Mouse (Mus musculus) embryonic fibroblast, embryonic 13.5 days (primary cell): Measurements from ENCODE around the gene H2-Ab1. TPM values are rescaled to one million over a fixed set of nuclear protein-coding genes. Genes with fewer than 3 reads are reported as not detected.
A peak's percentile ranks its signal among the peaks of the same experiment; 100 is the strongest.

ENCODE experiments used
- H3K27ac ChIP-seq: 2 replicates; pipeline ENCODE4 v1.5.1; 2012; ENCODE audit warnings: low read length, control low read depth, inconsistent platforms; ENCODE audit not compliant: insufficient read depth
- H3K4me1 ChIP-seq: 2 replicates; pipeline ENCODE4 v1.6.1; 2011; ENCODE audit warnings: low read length; ENCODE audit not compliant: control insufficient read depth, insufficient read depth
- H3K4me3 ChIP-seq: 2 replicates; pipeline ENCODE4 v1.5.1; 2011; ENCODE audit warnings: mild to moderate bottlenecking, control low read depth, low read length; ENCODE audit not compliant: insufficient read depth
- CTCF ChIP-seq: IDR thresholded peaks from 2 replicates; pipeline ENCODE4 v1.5.1; 2011; ENCODE audit warnings: mild to moderate bottlenecking, control low read depth, low read length, moderate library complexity, borderline replicate concordance; ENCODE audit not compliant: insufficient read depth
- POLR2A ChIP-seq: IDR thresholded peaks from 2 replicates; pipeline ENCODE4 v1.6.1; 2011; ENCODE audit warnings: low read depth, mild to moderate bottlenecking, control low read depth, low read length, moderate library complexity
- polyA plus RNA-seq: library from polyadenylated mRNA; stranded (reverse); fragments of >200 nt; gene quantifications from 2 replicates; pipeline ENCODE4 v1.2.4, GENCODE M21; 2011; ENCODE audit warnings: low read depth; ENCODE audit not compliant: missing spikeins, insufficient read length

The H2-Ab1 gene
- polyA plus RNA-seq, 1 experiment = not detected

- no peak overlapping the region for H3K27ac ChIP-seq
- TF ChIP-seq POLR2A (no peak), CTCF (no peak)
- no peaks in the 10 kb centered on the region for H3K4me1 ChIP-seq
- no peak overlapping the region for H3K4me3 ChIP-seq
Measured at GRCm38 (mm10) chr17:34293533-34293932, 36.0 kb downstream of the H2-Ab1 start.

- Histone ChIP-seq H3K4me3 (no peak overlapping the region), H3K27ac (no peak overlapping the region), H3K4me1 (no peaks in the 10 kb centered on the region)
- TF ChIP-seq CTCF (no peak), POLR2A (no peak)
Measured at GRCm38 (mm10) chr17:34294249-34294648, 36.8 kb downstream of the H2-Ab1 start.

- Histone ChIP-seq H3K4me3 (no peak overlapping the region), H3K4me1 (no peaks in the 10 kb centered on the region), H3K27ac (no peak overlapping the region)
- TF ChIP-seq POLR2A (no peak), CTCF (no peak)
Measured at GRCm38 (mm10) chr17:34295307-34295706, 37.8 kb downstream of the H2-Ab1 start.

GRCm38 (mm10) chr17:34295891-34296794 is 38.7 kb downstream of the H2-Ab1 start:
- Histone ChIP-seq H3K4me1 (no peaks in the 10 kb centered on the region), H3K27ac (no peak overlapping the region), H3K4me3 (peak overlapping the region; percentile 38)
- TF ChIP-seq CTCF = no peak
- TF ChIP-seq POLR2A = no peak

- H3K4me3 ChIP-seq = no peak overlapping the region
- no peak for TF ChIP-seq POLR2A
- no peak for TF ChIP-seq CTCF
- H3K27ac ChIP-seq = no peak overlapping the region
- H3K4me1 ChIP-seq = no peaks in the 10 kb centered on the region
Measured at GRCm38 (mm10) chr17:34299356-34299755, 41.9 kb downstream of the H2-Ab1 start.

DNA sequence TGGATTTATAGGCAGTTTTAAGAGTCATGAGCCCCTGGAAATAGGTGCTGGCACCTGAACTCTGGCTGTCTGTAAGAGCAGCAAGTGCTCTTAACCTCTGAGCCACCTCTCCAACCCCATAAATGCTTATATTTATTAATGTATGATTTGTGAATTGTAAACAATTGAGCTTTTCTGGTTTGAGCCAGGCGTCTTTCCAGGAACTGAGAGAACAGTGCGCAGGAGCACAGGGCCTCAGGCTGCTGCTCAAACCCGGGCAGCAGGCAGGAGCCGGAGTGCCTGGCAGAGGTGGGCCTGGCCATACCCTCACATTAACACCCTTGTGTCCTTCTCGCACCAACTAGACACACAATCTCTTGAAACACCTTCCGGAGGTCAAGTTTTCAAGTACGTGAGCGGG is 42.6 kb downstream of the H2-Ab1 start:
- no peaks in the 10 kb centered on the region for H3K4me1 ChIP-seq
- TF ChIP-seq POLR2A (no peak), CTCF (no peak)
- H3K27ac ChIP-seq = no peak overlapping the region
- H3K4me3 ChIP-seq = no peak overlapping the region

DNA sequence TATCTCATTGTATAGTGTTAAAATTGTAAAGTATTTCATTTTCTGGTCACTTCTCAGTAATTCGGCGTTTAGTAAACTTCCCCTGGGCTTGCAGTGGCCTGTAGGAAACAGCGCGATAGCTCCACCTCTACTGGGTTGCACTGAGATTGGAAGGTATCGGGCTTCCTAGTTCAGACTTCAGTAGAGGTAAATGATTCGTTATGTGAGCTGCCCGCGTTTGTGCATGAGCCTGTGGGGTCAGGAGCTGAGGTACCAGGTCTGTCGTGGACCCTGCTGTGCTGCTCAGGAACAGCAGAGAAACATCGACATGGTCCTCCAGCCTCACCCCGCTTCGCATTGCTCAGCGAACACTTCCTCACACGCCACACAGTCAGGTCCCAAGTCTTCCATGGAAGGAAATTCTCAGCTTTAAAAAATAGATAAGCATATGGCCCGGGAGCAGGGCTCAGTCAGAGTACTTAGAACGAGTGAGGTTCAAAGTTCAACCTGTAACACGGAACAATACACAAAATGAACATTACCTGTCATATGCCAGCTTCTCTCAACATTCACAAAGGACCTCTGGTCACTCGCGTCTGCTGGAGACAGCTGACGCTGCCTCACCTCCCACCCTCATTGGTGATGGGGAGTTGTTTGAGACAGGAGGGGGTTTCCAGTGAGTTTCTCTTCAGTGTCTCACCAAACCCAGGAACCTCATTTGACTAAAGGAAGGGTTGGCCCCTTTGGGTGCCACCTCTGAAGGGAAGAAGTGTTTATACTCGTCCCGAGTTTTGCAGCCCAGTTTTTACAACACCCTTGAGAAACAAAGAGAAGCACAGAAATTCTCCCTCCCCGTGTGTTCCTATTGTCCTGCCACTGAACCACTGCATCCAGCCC is 43.4 kb downstream of the H2-Ab1 start:
- TF ChIP-seq POLR2A (no peak), CTCF (no peak)
- H3K4me1 ChIP-seq = no peaks in the 10 kb centered on the region
- no peak overlapping the region for H3K27ac ChIP-seq
- no peak overlapping the region for H3K4me3 ChIP-seq

DNA sequence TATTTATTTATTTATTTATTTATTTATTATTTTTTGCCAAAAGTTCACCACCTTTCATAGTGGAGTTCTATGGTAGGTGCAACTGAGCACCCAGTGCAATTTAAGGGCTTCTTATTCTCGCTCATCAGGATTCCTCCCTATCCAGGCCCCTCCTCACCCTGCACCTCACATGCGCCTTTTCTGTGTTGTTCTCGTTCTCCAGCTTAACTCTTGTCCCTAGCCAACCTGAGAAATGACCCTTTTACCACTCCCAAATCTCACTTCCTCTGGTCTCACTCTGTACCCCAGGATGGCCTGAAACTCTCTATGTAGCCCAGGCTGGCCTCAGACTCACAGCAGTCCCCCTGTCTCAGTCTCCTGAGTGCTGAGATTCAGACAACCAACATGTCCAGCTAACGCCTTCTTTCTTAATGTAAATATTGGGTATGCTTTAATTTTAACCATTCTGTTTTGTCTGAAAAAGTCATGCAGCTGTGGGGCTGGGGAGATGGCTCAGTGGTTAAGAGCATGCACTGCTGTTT is 44.2 kb downstream of the H2-Ab1 start:
- TF ChIP-seq POLR2A (no peak), CTCF (no peak)
- H3K27ac ChIP-seq = no peak overlapping the region

DNA sequence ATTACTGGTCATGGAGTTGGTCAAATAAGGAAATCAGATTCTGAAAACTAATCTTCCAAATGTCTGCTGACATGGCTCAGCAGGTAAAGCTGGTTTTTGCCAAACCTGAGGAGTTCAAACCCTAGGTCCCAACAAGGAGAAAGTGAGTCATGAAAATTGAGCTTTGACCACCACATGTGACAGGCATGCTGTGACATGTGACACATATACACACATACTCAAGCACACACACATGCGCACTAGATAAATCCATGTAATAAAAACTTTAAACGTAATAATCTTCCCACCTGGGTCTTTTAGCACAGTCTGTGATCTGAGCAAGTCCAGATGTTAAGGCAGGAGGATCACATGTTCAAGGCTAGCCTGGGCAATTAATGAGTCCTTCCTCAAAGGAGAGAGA is 46.3 kb downstream of the H2-Ab1 start:
- TF ChIP-seq CTCF = no peak
- H3K4me1 ChIP-seq = no peaks in the 10 kb centered on the region
- H3K4me3 ChIP-seq = no peak overlapping the region
- no peak overlapping the region for H3K27ac ChIP-seq

More for the DNA sequence above, 44.2 kb downstream of the H2-Ab1 start:
- Histone ChIP-seq H3K4me3 (no peak overlapping the region), H3K4me1 (no peaks in the 10 kb centered on the region)
